Mouse (Mus musculus) NIH3T3 (cell line): ENCODE measurements at regions not wholly inside any gene's neighbourhood (a gene's known extent, or its start where the extent isn't known, plus 50 kb on each side); places are given as distances from the start of the nearest gene placed in this dataset.

Source experiments
- DNase-seq: peaks from one replicate; pipeline ENCODE4 v3.0.0-alpha.2; 2012; ENCODE audit warnings: low read depth

DNA sequence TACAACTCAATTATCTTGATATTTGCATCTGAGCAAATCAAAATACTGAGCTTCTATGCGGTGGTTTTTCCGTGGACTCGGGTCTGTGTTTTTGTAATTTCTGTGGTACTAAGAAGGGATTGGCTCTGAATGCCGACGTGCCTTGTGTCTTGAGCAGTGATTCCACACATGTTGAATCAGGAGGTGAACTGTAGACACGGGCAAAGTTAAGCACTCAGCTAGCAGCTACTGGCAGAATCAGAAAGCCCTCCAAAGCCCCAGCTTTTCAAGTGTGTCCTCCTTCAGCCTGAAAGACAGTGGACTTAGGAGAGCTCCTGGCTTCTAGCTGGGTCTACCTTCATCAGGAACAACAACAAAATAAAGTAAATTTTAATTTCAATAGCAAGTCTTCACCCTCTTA is 462.9 kb upstream of the Pou3f3 start:
- DNase-seq: no peak

DNA sequence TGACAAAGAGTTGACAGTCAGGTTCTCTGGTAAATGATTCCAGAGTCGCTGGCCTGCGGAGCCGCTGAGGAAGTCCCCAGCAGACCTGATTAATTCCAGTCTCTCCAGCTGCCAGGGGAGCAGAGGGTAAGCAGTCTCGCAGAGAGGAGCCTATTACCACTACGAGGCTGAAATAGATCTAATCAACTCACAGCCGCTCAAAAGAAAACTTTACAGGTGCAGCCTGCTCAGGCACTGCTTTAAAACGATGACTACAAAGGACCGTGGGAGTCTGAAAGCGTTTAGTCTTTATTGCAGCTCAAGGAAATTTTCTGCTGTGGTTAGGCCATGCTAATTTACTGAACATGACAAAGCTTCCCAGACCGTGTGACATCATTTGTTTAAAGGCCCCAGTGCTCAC is 462.3 kb upstream of the Pou3f3 start:
- no peak for DNase-seq

DNA sequence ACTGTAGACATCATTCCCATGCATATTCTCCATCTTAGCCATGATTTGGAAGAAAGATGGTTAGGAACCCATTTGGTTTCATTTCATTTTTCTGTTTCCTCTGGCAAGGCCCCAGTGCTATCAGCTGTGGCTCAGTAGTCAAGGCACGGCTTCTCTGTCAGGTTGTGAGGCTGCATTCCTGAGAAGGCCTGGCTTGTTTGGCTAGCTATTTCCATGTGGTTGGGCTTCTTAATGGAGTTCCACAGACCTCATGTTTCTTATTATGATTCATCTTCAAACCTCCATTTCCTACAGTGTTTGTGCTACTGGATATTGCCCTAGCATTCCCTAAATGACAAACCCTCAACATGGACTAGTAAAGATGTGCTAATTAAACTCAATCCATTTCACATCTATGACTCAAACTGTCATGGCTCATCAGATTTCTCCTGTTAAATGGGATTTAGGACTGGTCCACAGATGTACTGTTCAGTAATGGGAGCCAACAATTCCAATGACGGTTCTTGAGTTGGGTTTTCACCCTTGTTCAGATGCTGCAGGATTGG is 459.0 kb upstream of the Pou3f3 start:
- DNase-seq: peak; percentile 13

DNA sequence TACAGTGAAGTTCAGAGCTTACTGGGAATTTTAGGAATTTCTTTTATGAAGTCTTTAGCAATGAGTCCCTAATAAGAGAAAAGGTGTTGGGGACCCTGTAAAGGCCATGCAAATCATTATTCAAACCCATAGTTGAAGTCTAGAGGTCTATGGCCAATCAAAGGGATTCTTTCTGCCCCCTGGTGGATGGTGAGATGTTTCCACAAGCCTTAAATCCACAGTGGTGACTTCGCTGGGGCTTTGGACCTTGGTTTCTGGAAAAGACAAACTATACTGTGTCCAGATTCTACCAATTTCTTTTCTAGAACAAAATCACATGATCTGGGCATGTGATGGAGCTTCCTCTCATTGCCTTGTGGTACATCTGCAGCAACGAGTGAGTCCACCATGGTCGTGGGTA is 457.2 kb upstream of the Pou3f3 start:
- peak; percentile 39 for DNase-seq

DNA sequence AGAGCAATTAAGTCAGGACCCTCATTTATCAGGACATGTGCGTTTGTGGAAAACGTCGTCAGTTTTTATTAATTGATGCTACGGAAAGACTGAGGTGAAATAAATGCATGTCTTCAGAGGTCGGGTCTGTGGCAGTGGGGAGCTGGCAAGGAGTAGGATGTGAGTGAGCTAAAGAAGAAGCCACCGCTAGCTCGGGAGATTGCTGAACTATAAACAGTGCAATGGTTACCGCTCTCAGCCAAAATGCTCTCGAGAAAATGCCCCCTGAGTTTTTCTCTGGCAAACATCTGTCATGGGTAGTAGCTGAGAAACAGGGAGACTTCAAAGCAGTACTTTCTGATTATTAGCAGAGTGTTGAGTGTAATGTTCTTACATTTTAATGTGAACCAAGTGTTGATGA is 454.4 kb upstream of the Pou3f3 start:
- DNase-seq: no peak

DNA sequence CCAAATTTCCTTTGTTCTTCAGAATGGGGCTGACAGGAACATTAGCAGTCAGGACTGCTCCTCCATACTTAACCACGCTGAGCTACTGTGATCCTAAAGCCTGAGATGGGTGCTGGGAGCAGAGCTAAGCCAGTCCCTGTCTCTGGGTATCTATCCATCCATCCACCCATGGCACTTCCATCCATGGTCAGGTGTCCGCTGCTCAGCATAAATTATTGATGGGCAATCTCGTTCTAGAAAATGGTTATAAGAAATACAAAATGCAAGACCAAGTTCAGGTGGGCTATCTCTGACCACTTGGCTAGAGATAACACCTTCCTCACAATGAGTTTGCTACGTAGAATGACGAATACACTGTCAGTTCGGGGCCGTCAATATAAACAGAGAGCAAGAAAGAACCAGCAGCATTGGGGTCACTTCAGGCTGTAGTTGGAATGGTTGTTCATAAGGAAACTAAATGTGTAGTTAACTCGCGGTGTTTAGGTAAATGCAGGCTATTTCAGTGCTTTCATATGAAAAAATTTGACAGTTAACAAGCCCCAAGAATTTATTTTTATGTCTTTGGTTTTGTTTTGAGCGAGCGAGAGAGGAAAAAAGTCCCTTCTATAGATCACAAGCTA is 453.9 kb upstream of the Pou3f3 start:
- no peak for DNase-seq

GRCm38 (mm10) chr1:42242586-42243457 is 452.7 kb upstream of the Pou3f3 start:
- DNase-seq: no peak

- no peak for DNase-seq
Observed at GRCm38 (mm10) chr1:42243458-42243855, 452.1 kb upstream of the Pou3f3 start.

- DNase-seq: no peak
Observed at GRCm38 (mm10) chr1:42243878-42244277, 451.7 kb upstream of the Pou3f3 start.

GRCm38 (mm10) chr1:42252386-42252785 is 443.2 kb upstream of the Pou3f3 start:
- DNase-seq: no peak

DNA sequence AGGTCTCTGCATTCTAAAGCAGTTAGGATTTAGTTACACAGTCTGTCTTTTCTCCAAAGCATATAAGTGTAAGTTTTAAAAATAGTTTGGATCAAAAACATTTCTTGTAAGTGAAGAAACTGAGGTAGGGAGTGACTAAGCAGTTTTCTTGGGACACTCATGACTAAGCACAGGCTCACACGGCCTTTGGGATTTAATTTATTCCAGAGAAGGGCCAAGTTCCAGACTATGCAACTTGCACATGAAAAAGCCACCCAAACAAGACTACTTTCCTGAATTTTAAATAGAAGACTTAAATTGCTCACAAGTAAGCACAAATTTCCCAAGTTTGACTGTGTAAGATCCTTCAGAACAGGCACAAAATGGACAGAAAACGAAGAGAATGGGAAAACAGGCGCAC is 441.8 kb upstream of the Pou3f3 start:
- DNase-seq: no peak

- DNase-seq: no peak
Observed at GRCm38 (mm10) chr1:42256911-42257595, 438.5 kb upstream of the Pou3f3 start.

DNA sequence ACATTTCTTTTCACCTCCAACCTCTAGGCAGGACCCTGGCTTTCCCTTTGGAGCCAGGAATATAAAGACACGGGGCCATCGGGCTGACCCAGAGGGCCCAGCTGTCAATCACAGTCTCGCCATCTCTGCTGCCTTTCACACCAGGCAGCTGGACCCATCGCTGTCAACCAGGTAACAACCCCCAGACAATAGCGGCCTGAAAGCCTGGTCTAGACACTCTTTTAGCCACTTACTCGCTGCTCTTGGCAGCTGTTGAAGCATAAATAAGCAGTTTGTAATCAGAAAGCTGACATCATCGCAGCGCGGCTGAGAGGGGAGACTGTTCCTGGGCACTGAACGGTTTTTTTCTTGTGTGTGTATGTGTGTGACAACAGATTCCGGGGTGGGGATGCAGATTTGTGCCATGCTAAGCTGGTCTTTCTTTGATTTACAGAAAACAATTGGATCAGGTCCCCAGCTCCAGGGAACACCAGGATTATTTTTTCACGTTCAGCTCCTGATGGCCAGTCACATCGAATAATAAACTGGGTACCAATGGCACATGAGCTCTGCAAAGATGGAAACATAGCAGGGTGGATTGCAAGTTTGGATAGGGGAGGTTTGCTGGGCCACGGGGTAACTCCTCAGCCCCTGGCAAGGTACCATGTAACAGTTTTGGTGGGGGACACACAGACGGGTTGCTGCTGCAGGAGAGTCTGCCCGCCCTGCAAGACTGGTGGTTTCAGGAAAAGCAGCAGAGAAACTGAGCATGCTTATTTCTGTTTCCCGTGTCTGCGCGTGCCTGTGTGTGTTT is 437.6 kb upstream of the Pou3f3 start:
- no peak for DNase-seq

DNA sequence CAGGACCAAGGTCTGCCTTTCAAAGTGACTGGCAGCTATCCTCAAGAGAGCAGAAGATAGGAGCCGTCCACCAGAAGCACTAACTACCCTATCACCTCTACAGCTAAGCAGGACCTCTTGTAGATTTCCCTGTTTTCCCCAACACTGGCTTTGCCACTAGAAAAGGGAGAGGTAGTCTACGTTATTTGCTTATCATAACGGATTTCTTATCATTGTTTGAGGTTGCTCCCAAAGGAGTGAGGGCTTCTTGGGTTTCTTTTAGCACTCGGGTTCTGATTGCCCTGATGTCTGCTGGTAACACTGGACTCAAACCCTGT is 437.0 kb upstream of the Pou3f3 start:
- DNase-seq: no peak

GRCm38 (mm10) chr1:42259216-42259977 is 436.2 kb upstream of the Pou3f3 start:
- no peak for DNase-seq

- no peak for DNase-seq
Observed at GRCm38 (mm10) chr1:42260033-42260925, 435.3 kb upstream of the Pou3f3 start.

GRCm38 (mm10) chr1:42261031-42261430 is 434.5 kb upstream of the Pou3f3 start:
- no peak for DNase-seq

DNA sequence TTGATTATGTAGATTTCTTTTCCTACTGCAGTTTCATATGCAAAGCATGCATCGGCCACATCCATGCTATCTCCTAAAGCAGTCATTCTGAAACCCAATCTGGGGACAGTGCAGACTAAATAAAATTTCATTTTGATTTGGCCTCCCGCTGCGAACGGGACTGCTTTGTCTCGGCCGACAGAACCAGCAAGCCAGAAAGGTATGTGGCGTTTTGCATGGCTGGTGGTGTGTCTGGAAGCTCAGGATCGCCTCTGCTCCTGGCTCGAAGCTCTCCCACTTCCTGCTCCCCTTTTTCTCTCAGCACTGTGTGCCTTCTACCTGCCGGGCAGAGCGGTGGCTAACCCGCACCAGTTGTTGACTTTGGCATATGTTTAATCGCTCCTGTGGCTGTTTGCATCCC is 433.8 kb upstream of the Pou3f3 start:
- DNase-seq: no peak

DNA sequence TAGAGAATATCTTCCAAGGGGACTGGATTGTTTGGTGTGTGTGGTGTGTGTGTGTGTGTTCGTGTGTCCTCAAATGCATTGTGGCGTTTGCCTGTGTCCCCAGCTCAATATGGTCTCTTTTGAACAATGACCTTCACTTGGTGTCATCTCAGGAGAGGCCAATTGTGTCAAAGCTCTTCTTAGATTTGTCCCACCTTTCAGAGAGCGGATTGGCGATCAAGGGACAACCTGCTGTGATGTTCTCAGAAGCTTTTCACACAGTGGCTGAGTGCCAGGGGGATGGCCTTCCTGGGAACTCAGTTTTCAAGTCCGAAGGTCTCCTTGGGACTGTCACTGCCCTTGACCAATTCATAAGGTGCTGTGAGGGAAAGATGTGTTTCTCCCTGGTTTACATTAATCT is 433.0 kb upstream of the Pou3f3 start:
- DNase-seq: no peak

- no peak for DNase-seq
Observed at GRCm38 (mm10) chr1:42277130-42277529, 418.4 kb upstream of the Pou3f3 start.
